Mouse (Mus musculus) lung, embryonic 16.5 days (tissue): Measurements from ENCODE around the gene Pgp. TPM values are rescaled to one million over a fixed set of nuclear protein-coding genes. Genes with fewer than 3 reads are reported as not detected.
"Not testable (repeated sequence)": the region's sequence is repeated elsewhere in the genome, so short reads cannot be mapped to it uniquely, and the experiment has no call there.

Experiments used
- ATAC-seq: fragments of 200-750 bp; cut with Nextera tagmentation; 2 replicates; pipeline ENCODE4 v1.8.0; 2017; ENCODE audit warnings: low read depth, mild to moderate bottlenecking, moderate library complexity
- H3K27ac ChIP-seq: fragments of 300-500 bp; sonication (generic); 2 replicates; pipeline ENCODE4 v1.5.1; 2014; ENCODE audit warnings: mild to moderate bottlenecking, control low read depth, low read length
- H3K27me3 ChIP-seq: fragments of 300-500 bp; sonication (generic); 2 replicates; pipeline ENCODE4 v1.6.1; 2014; ENCODE audit warnings: low read depth, low read length, mixed read lengths; ENCODE audit not compliant: control insufficient read depth, insufficient read depth
- H3K36me3 ChIP-seq: fragments of 300-500 bp; sonication (generic); 2 replicates; pipeline ENCODE4 v1.6.1; 2014; ENCODE audit warnings: low read length; ENCODE audit not compliant: control insufficient read depth, insufficient read depth
- H3K4me1 ChIP-seq: fragments of 300-500 bp; sonication (generic); replicated peaks from 2 replicates; pipeline ENCODE4 v1.6.1; 2014; ENCODE audit warnings: low read length, mixed read lengths; ENCODE audit not compliant: control insufficient read depth, insufficient read depth
- H3K4me2 ChIP-seq: fragments of 300-500 bp; sonication (generic); 2 replicates; pipeline ENCODE4 v1.6.1; 2014; ENCODE audit warnings: low read depth, low read length, control low read depth
- H3K4me3 ChIP-seq: fragments of 300-500 bp; sonication (generic); 2 replicates; pipeline ENCODE4 v1.5.1; 2014; ENCODE audit warnings: mild to moderate bottlenecking, low read length, control low read depth
- H3K9ac ChIP-seq: fragments of 300-500 bp; sonication (generic); 2 replicates; pipeline ENCODE4 v1.6.1; 2014; ENCODE audit warnings: low read length, control low read depth
- H3K9me3 ChIP-seq: fragments of 300-500 bp; sonication (generic); 2 replicates; pipeline ENCODE4 v1.6.1; 2016; ENCODE audit warnings: low read length; ENCODE audit not compliant: control insufficient read depth
- WGBS: fragments of 180-500 bp; shearing (Covaris S2); extraction: QIAGEN DNeasy Blood & Tissue Kit; methylation state at CpG from one replicate; pipeline ENCODE4 v1.1.7; 2014; 5-methylcytosine and 5-hydroxymethylcytosine counted together
- polyA plus RNA-seq: library from polyadenylated mRNA; unstranded; fragments of >200 nt; fragmentation: Nextera tagmentation; extraction: Ambion mirVana; gene quantifications from 2 replicates; pipeline ENCODE4 v1.2.1, GENCODE M21; 2015

The Pgp gene
- polyA plus RNA-seq, 1 experiment from 2014 or later = 50.6 TPM

DNA sequence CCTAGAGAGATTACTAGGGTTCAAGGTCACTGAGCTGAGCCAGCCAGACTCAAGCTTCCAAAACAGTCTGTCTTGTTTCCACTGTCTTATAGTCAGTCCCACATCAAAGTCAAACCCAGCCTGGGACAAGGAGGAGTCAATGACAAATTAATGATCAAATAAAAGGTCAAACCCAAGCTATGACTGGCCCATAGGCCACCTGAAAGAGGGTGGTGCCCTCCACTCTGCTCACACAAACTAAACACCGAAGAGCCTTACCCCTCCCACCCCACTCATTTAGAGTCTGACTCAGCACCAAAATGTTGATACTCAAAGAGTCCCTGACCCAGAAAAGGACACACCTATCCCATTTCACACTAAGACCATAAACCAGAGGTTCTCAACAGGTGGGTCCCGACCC is 16.8 kb upstream of the Pgp start:
- ATAC-seq = no peak
- Histone ChIP-seq H3K4me1 (peaks cover 11% of the 10 kb centered on the region), H3K27ac (no peak overlapping the region)

DNA sequence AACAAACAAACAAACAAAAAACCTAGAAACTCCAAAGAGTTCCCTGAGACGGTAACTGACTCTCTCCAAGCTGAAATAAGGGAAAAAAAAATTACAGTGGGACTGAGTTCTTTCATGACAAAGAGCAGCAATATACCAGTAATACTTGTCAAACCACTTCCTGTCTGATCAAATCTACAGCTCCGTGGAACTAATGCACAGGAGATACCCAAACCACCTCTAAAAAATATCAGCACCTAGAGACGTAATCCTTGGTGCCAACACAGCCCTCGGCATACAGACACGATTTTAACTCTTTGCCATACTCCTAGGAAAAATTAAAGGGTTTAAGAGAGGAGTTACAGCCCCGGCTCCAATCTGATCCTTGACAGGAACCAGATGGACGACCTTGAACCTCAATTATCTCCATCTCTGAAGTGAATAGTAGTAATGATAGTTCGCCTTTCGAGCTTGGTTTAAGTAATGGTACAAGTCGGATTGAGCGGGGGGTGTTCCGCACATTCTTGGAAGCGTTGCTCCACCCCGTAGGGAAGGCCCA is 15.9 kb upstream of the Pgp start:
- Histone ChIP-seq H3K9me3 (no peaks in the 10 kb centered on the region), H3K9ac (peak overlapping the region; percentile 91), H3K4me1 (peaks cover 11% of the 10 kb centered on the region), H3K27ac (peak overlapping the region; percentile 99), H3K4me3 (peak overlapping the region; percentile 89), H3K4me2 (peak overlapping the region; percentile 93), H3K27me3 (no peaks in the 10 kb centered on the region), H3K36me3 (peaks cover 9% of the 10 kb centered on the region)
- ATAC-seq = no peak
- 3% methylated on average over 14 of the region's 14 CpGs for WGBS

More for the DNA sequence above, 16.8 kb upstream of the Pgp start:
- WGBS = 70% methylated on average over 2 of the region's 2 CpGs
- Histone ChIP-seq H3K4me3 (no peak overlapping the region), H3K4me2 (peak overlapping the region; percentile 93; the same call in 1 of the 2 replicates), H3K9me3 (no peaks in the 10 kb centered on the region), H3K9ac (no peak overlapping the region), H3K36me3 (peaks cover 13% of the 10 kb centered on the region), H3K27me3 (no peaks in the 10 kb centered on the region)

DNA sequence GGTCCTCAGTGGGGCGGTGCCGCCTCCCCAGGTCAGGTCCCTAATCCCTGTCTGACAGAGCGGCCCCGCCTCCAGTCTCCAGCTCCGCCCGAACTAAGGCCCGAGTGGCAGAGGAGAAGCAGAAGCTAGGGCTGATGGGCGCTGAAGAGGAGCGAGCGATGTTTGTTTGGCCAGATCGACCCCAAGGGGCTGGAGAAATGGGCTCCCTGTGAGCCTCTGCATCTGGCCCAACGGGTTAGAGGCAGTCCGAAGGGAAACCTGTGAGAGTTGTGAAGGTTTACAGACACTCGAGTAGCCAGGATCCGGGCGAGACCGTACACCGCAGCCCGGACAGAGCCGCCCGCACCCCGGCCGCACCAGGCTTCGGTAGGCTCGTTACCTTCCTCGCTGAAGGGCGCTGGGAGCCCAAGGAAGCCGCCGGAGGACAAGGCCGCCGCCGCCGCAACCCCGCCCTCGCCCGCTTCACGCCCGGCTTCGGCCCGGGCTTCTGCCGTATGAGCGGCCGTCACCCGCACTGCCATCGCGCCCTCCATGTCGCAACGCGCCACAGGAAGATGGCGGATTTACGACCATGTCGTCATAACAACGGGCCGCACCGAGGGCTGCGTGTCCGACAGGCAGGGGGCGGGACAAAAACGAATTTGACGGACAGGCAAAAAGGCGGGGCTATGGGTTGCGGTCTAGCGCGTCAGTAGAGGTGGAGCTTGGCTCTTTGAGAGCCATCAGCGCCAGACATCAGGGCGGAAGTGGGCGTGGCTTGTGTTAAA is 15.3 kb upstream of the Pgp start:
- peak overlapping the region; percentile 93 for H3K4me2 ChIP-seq
- H3K27ac ChIP-seq = peak overlapping the region; percentile 99
- WGBS = under 1% methylated on average over 63 of the region's 67 CpGs
- peak overlapping the region; percentile 91 for H3K9ac ChIP-seq
- H3K9me3 ChIP-seq = no peaks in the 10 kb centered on the region
- peak overlapping the region; percentile 89 for H3K4me3 ChIP-seq
- ATAC-seq = peak; percentile 95
- peaks cover 4% of the 10 kb centered on the region; the same call in 1 of the 2 replicates for H3K36me3 ChIP-seq
- H3K4me1 ChIP-seq = peaks cover 11% of the 10 kb centered on the region
- H3K27me3 ChIP-seq = no peaks in the 10 kb centered on the region

DNA sequence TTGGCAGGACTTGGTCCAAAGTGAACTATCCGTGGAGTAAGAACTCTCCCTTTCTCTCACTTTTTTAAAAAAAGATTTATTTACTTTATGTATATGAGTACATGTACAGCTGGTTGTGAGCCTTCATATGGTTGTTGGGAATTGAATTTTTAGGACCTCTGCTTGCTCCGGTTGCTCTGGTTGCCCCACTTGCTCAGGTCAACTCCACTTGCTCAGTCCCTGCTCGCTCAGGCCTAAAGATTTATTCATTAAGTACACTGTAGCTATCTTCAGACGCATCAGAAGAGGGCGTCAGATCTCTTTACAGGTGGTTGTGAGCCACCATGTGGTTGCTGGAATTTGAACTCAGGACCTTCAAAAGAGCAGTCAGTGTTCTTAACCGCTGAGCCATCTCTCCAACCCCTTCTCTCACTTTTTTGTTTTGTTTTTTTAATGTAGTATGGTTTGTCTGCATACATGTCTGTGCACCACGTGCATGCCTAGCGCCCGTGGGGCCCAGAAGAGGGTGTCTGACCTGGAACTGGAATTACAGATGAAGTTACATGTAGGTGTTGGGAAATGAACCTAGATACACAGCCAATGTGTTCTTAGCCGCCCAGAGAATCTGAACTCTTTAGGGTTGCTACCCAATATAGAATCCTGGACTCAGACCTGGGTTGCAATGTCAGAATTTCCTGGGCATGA is 14.5 kb upstream of the Pgp start:
- 51% methylated on average over 10 of the region's 10 CpGs for WGBS
- Histone ChIP-seq H3K27ac (peak overlapping the region; percentile 55), H3K4me2 (peak overlapping the region; percentile 40), H3K4me3 (peak overlapping the region; percentile 33; the same call in 1 of the 2 replicates), H3K4me1 (peaks cover 11% of the 10 kb centered on the region)
- not testable (repeated sequence) for H3K9me3 ChIP-seq, H3K9ac ChIP-seq, H3K27me3 ChIP-seq, H3K36me3 ChIP-seq
- peak; percentile 5 for ATAC-seq

DNA sequence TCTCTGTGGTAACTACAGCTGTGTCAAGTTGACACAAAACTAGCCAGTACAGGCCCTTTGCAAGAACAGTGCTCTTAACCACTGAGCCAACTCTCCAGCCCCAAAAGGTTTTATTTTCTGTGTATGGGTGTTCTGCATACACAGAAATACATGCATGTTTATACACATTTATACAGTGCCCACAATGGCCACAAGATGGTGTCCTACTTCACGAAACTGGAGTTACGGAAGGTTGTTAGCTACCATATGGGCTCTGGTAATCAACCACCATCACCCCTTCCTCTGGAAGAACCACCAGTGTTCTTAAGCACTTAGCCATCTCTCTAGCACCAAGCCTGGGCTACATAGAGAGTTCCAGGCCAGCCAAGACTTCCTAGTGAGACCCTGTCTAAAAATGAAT is 8.6 kb upstream of the Pgp start:
- no peaks in the 10 kb centered on the region for H3K36me3 ChIP-seq
- H3K9me3 ChIP-seq = no peaks in the 10 kb centered on the region
- H3K27me3 ChIP-seq = no peaks in the 10 kb centered on the region
- H3K4me3 ChIP-seq = no peak overlapping the region
- H3K4me1 ChIP-seq = no peaks in the 10 kb centered on the region
- no peak overlapping the region for H3K9ac ChIP-seq
- no peak overlapping the region for H3K4me2 ChIP-seq
- no peak for ATAC-seq
- H3K27ac ChIP-seq = no peak overlapping the region
- 64% methylated on average over 2 of the region's 2 CpGs for WGBS

- Histone ChIP-seq H3K9ac (no peak overlapping the region), H3K27me3 (no peaks in the 10 kb centered on the region), H3K4me2 (no peak overlapping the region), H3K36me3 (no peaks in the 10 kb centered on the region), H3K9me3 (no peaks in the 10 kb centered on the region), H3K27ac (no peak overlapping the region), H3K4me3 (no peak overlapping the region), H3K4me1 (no peaks in the 10 kb centered on the region)
- no peak for ATAC-seq
- 64% methylated on average over 1 of the region's 1 CpGs for WGBS
Measured at GRCm38 (mm10) chr17:24462932-24463331, 7.3 kb upstream of the Pgp start.

DNA sequence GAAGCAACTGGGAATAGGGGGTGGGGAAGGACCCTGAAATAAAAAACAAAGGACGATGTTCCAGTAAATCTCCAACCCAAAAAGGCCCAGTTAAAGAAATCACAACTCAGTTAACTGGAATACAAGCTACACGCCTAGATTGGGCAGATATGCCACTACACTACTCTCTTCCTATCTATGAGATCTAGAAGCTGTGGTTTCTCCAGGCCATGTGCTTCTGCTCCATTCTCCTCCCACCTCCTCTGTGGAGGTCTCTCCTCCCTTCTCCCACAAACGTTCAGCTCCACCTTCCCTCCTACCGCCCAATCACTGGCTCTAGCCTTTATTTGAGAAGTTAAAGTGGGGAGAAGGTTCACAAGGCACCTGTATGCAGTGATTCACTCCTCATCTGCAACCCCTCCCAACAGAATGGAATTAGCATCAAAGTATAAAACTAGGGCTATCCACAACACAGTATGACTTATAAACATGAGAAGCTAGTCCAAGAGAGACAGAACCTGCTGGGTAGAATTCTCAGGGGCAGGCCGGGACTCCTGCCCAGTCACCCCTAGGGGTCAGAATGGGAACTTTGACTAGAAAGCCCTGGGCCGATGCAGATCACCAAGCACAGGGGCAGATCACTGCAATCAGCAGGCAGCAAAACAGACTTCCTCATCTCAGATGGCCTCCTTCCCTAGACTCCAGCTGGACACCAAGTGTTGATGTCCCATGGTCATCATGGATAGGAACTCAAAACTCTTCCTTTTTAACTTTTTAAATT is 6.6 kb upstream of the Pgp start:
- 49% methylated on average over 6 of the region's 6 CpGs for WGBS
- H3K9me3 ChIP-seq = no peaks in the 10 kb centered on the region
- no peak overlapping the region for H3K27ac ChIP-seq
- H3K9ac ChIP-seq = no peak overlapping the region
- H3K27me3 ChIP-seq = no peaks in the 10 kb centered on the region
- H3K4me1 ChIP-seq = no peaks in the 10 kb centered on the region
- no peak overlapping the region for H3K4me3 ChIP-seq
- no peak for ATAC-seq
- H3K4me2 ChIP-seq = no peak overlapping the region
- H3K36me3 ChIP-seq = no peaks in the 10 kb centered on the region

- no peak overlapping the region for H3K9ac ChIP-seq
- no peaks in the 10 kb centered on the region for H3K36me3 ChIP-seq
- no peak overlapping the region for H3K27ac ChIP-seq
- no peak for ATAC-seq
- no peak overlapping the region for H3K4me2 ChIP-seq
- H3K4me1 ChIP-seq = peaks cover 23% of the 10 kb centered on the region
- no peak overlapping the region for H3K4me3 ChIP-seq
- H3K9me3 ChIP-seq = no peaks in the 10 kb centered on the region
- no peaks in the 10 kb centered on the region for H3K27me3 ChIP-seq
- 91% methylated on average over 5 of the region's 5 CpGs for WGBS
Measured at GRCm38 (mm10) chr17:24468636-24469246, 1.5 kb upstream of the Pgp start.
